Mouse (Mus musculus) brain, embryonic 14.5 days (tissue): ENCODE data around the gene Med12l.

Experiments used
- CTCF ChIP-seq: fragments of 200-500 bp; IDR thresholded peaks from 2 replicates; pipeline ENCODE4 v1.5.1; 2012; ENCODE audit warnings: inconsistent platforms, mild to moderate bottlenecking, moderate library complexity, borderline replicate concordance; ENCODE audit not compliant: insufficient read depth, insufficient read length; ENCODE audit errors: extremely low read depth
- POLR2A ChIP-seq: fragments of 200-500 bp; IDR thresholded peaks from 2 replicates; pipeline ENCODE4 v1.6.1; 2012; ENCODE audit warnings: mild to moderate bottlenecking, inconsistent platforms, borderline replicate concordance; ENCODE audit not compliant: poor library complexity, insufficient read depth, insufficient read length, severe bottlenecking; ENCODE audit errors: extremely low read depth

DNA sequence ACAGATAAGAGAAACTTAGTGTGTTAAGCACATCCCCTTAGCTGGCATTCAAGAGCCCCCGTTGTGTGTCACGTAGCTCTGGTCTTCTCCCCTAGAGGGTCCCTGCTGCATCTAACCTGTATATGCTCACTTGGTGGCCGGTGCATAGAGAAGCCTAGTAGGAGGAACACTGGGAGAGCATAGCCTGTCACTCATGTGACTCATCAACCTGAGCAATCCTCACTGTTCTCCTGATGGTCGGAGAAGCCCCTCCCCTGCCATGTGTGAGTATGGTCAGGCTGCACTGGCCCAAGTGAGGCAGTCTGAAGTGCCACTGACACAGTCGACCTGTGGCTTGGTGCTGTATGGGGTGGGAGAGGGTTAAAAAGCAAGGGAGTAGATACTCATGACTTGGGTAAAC is 119.4 kb downstream of the Med12l start:
- TF ChIP-seq CTCF, result no peak
- TF ChIP-seq POLR2A, result no peak
